Mouse (Mus musculus): ENCODE data around the gene Zfp13. TPM values are rescaled to one million over a fixed set of nuclear protein-coding genes. Genes with fewer than 3 reads are reported as not detected.
"Not testable (repeated sequence)": the region's sequence is repeated elsewhere in the genome, so short reads cannot be mapped to it uniquely, and the experiment has no call there.

Zfp13 gene
- polyA plus RNA-seq, 1 experiment = 3.0 TPM

DNA sequence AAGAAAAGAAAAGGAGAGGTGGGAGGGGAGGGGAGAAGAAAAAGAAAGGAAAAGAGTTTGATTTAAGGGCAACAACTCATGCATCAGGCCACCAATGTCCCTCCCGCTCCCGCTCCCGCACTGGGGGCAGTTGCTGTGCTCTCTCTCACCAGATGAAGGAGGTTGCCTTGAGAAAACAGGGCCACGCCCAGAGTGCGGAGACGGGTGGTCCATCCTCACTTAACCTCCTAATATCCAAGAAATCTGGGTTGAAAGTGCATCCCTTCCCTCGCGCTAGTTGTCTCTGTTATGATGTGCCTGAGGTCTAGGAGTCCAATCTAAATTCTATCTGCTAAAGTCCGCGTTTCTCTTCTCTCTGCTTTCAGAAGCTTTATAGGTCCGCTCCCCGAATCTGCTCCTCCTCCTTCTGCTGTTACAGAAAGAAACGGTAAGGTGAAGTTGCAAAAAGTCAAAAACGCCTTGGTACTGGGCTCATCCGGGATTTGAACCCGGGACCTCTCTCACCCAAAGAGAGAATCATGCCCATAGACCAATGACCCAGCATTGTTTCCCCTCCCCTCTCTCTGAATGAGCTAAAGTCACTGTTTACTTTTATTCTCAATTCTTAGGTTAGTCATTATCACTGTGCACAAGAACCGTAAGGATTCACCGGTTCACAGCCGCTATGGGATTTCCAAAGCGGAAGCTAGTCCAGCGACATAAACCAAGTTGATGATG is 60.8 kb downstream of the Zfp13 start:
- no peak for TF ChIP-seq POLR2A (IDR thresholded peaks at IDR 0.05; ENCODE audit: control insufficient read depth, extremely low read depth, insufficient read depth, low read length, poor library complexity)
- no peak for TF ChIP-seq CTCF (IDR thresholded peaks at IDR 0.05; ENCODE audit: borderline replicate concordance, control insufficient read depth, extremely low read depth, insufficient read depth, low read length, poor library complexity)
- Histone ChIP-seq H3K4me3 (ENCODE audit: control insufficient read depth, insufficient read depth, low read length) (no peak overlapping the region), H3K27ac (ENCODE audit: control insufficient read depth, insufficient read depth, low read length) (no peak overlapping the region), H3K36me3 (ENCODE audit: control insufficient read depth, insufficient read depth, low read length) (no peaks in the 10 kb centered on the region), H3K27me3 (ENCODE audit: control insufficient read depth, insufficient read depth, low read length) (peaks cover 18% of the 10 kb centered on the region), H3K4me1 (replicated peaks; ENCODE audit: control insufficient read depth, insufficient read depth, low read length) (no peaks in the 10 kb centered on the region)
- 23% methylated on average over 21 of the region's 21 CpGs for whole genome bisulfite sequencing
- no peak for DNase-seq

DNA sequence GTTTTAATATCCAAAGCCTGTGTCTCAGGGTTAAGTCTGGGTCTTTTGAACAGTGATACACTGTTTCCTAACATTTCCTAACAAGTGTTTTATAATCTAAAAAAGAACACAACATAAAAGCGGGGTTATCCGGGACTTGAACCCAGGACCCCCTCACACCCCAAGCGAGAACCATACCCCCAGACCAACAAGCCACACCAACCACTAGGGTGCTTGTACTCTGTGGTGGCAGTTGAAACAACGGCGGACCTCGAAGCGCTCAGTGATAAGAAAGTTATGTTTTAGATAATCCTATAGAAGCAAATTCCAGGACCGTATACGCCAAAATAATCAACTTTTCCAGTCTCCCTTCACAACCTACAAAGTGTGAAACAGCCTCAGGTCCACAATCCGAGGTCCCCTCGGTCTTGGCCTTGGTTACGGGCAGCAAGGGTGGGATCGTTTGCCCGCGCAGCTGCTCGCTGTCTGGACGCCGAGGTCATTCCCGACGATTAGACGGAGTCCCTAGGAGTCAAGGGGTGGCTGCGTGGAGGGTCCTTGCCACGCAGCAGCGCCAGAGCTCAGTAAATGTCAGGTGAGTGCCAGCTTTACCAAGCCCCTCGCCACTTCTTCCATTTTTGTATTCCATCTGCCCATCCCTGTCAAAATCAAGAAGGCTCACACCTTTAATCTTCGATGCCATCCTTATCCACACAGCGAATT is 61.6 kb downstream of the Zfp13 start:
- 15% methylated on average over 27 of the region's 27 CpGs for WGBS
- Histone ChIP-seq H3K27me3 (ENCODE audit: control insufficient read depth, insufficient read depth, low read length) (peaks cover 18% of the 10 kb centered on the region), H3K36me3 (ENCODE audit: control insufficient read depth, insufficient read depth, low read length) (no peaks in the 10 kb centered on the region), H3K27ac (ENCODE audit: control insufficient read depth, insufficient read depth, low read length) (no peak overlapping the region), H3K4me1 (replicated peaks; ENCODE audit: control insufficient read depth, insufficient read depth, low read length) (no peaks in the 10 kb centered on the region), H3K4me3 (ENCODE audit: control insufficient read depth, insufficient read depth, low read length) (no peak overlapping the region)
- no peak for DNase-seq
- TF ChIP-seq CTCF (IDR thresholded peaks at IDR 0.05; ENCODE audit: borderline replicate concordance, control insufficient read depth, extremely low read depth, insufficient read depth, low read length, poor library complexity) = no peak
- no peak for TF ChIP-seq POLR2A (IDR thresholded peaks at IDR 0.05; ENCODE audit: control insufficient read depth, extremely low read depth, insufficient read depth, low read length, poor library complexity)

DNA sequence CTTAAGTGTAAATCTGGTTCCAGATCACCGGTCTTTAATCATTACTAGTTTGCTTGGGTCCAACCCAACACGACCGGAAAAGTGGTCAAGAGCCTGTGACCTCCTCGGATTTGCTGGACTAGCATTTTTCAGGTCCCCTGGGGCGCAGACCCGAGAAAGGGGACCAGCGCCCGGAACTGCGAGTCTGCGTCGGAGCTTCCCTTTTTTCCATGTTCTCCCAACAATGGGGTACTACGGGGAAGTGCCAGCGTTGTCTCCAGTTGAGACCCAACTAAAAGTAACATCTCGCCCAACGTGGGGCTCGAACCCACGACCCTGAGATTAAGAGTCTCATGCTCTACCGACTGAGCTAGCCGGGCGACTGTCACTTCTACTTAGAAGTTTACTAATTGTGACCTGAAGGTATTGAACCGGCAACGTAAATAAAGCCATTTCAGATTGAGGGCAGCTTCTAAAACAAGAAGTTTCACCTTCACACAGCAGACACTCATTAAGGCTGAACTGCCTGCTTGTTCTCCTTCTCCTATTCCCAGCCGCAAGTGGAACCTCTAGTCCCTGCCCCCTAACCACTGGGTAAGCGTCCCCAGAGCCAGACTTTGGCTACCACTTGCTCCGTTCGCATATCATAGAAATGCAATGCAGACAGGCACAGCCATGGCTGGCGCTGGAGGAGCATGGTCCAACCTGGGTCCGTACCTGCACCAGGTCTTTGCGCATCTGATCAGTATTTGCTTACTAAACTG is 64.1 kb downstream of the Zfp13 start:
- H3K27ac ChIP-seq (ENCODE audit: control insufficient read depth, insufficient read depth, low read length); DNase-seq; H3K36me3 ChIP-seq (ENCODE audit: control insufficient read depth, insufficient read depth, low read length); H3K4me1 ChIP-seq (replicated peaks; ENCODE audit: control insufficient read depth, insufficient read depth, low read length); H3K4me3 ChIP-seq (ENCODE audit: control insufficient read depth, insufficient read depth, low read length): not testable (repeated sequence)
- WGBS = 4% methylated on average over 17 of the region's 29 CpGs
- H3K27me3 ChIP-seq (ENCODE audit: control insufficient read depth, insufficient read depth, low read length) = peaks cover 18% of the 10 kb centered on the region

DNA sequence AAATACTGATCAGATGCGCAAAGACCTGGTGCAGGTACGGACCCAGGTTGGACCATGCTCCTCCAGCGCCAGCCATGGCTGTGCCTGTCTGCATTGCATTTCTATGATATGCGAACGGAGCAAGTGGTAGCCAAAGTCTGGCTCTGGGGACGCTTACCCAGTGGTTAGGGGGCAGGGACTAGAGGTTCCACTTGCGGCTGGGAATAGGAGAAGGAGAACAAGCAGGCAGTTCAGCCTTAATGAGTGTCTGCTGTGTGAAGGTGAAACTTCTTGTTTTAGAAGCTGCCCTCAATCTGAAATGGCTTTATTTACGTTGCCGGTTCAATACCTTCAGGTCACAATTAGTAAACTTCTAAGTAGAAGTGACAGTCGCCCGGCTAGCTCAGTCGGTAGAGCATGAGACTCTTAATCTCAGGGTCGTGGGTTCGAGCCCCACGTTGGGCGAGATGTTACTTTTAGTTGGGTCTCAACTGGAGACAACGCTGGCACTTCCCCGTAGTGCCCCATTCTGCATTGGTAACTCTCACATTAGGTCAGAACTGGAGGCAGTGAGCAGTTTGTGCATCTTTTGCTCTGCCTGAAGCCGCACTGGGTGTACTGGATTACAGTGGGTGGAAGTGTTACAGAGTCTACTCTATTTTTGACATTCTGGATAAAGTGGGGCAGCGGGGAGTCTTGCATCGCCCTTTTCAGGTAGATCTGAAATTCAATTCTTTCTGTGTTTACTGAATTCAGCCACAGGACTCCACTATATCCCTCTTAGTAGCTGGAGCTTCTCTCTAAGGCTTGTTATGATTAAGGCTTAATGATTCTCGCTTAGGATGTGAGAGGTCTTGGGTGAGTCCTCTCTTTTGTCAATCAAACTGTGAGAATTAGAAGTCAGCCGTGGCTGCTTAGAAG is 65.4 kb downstream of the Zfp13 start:
- 21% methylated on average over 11 of the region's 23 CpGs for WGBS
- not testable (repeated sequence) for H3K4me1 ChIP-seq (replicated peaks; ENCODE audit: control insufficient read depth, insufficient read depth, low read length); H3K27ac ChIP-seq (ENCODE audit: control insufficient read depth, insufficient read depth, low read length); DNase-seq; H3K36me3 ChIP-seq (ENCODE audit: control insufficient read depth, insufficient read depth, low read length); H3K4me3 ChIP-seq (ENCODE audit: control insufficient read depth, insufficient read depth, low read length)
- peaks cover 13% of the 10 kb centered on the region for H3K27me3 ChIP-seq (ENCODE audit: control insufficient read depth, insufficient read depth, low read length)

DNA sequence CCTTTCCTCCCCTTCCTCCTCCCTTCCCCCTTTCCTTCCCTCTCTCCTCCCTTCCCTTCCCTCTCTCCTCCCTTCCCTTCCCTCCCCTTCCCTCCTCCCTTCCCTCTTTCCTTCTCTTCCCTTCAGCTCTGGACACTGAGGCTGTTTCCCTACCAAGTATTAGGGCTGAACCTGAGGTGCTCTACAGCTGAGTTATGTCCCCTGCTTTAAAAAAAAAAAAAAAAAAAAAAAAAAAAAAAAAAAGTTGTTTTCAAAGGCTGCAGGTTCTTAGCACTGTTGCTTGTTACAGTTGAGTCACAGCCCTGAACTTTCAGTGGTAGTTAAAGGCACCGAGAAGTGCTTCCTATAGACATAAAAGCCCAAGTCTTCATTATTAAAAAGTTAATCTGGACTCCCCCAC is 67.9 kb downstream of the Zfp13 start:
- H3K27ac ChIP-seq (ENCODE audit: control insufficient read depth, insufficient read depth, low read length); DNase-seq; H3K4me3 ChIP-seq (ENCODE audit: control insufficient read depth, insufficient read depth, low read length); H3K27me3 ChIP-seq (ENCODE audit: control insufficient read depth, insufficient read depth, low read length); H3K36me3 ChIP-seq (ENCODE audit: control insufficient read depth, insufficient read depth, low read length); H3K4me1 ChIP-seq (replicated peaks; ENCODE audit: control insufficient read depth, insufficient read depth, low read length): not testable (repeated sequence)
- WGBS = 25% methylated on average over 1 of the region's 1 CpGs

Other genes with a start within 250 kb of the Zfp13 start
- not detected in 2 replicates for gene Vmn2r116, start 214.9 kb downstream of the Zfp13 start, polyA plus RNA-seq (2012; rRNA removed)
- not detected in 2 replicates for gene Vmn2r117, start 119.8 kb downstream of the Zfp13 start, polyA plus RNA-seq (2012; rRNA removed)
- 23.5 and 24.4 TPM in 2 replicates for gene Zfp213, start 35.2 kb downstream of the Zfp13 start, polyA plus RNA-seq (2012; rRNA removed)
- 0.18 and 0.20 TPM in 2 replicates for gene Zscan10, start 1.4 kb upstream of the Zfp13 start, polyA plus RNA-seq (2012; rRNA removed)
- 7.2 and 7.4 TPM in 2 replicates for gene Mmp25, start 45.8 kb upstream of the Zfp13 start, polyA plus RNA-seq (2012; rRNA removed)
- gene Bicdl2, start 61.0 kb upstream of the Zfp13 start, polyA plus RNA-seq (2012; rRNA removed) = 0.43 and 0.49 TPM in 2 replicates
- gene Hcfc1r1, start 74.1 kb upstream of the Zfp13 start, polyA plus RNA-seq (2012; rRNA removed) = 143 and 192 TPM in 2 replicates
- gene Thoc6, start 74.4 kb upstream of the Zfp13 start, polyA plus RNA-seq (2012; rRNA removed) = 78.3 and 84.5 TPM in 2 replicates
- gene Tnfrsf12a, start 78.0 kb upstream of the Zfp13 start, polyA plus RNA-seq (2012; rRNA removed) = 10.2 and 11.4 TPM in 2 replicates
- 0.47 and 0.51 TPM in 2 replicates for gene Cldn6, start 79.8 kb upstream of the Zfp13 start, polyA plus RNA-seq (2012; rRNA removed)
- gene Cldn9, start 84.5 kb upstream of the Zfp13 start, polyA plus RNA-seq (2012; rRNA removed) = 1.1 and 1.9 TPM in 2 replicates
- gene 1520401A03Rik, start 123.3 kb upstream of the Zfp13 start, polyA plus RNA-seq (2012; rRNA removed) = 0.19 and 0.27 TPM in 2 replicates
- gene Pkmyt1, start 126.8 kb upstream of the Zfp13 start, polyA plus RNA-seq (2012; rRNA removed) = 145 and 182 TPM in 2 replicates
- 12.4 and 13.2 TPM in 2 replicates for gene Paqr4, start 141.4 kb upstream of the Zfp13 start, polyA plus RNA-seq (2012; rRNA removed)
- 2.8 and 3.8 TPM in 2 replicates for gene Kremen2, start 146.3 kb upstream of the Zfp13 start, polyA plus RNA-seq (2012; rRNA removed)
- gene Flywch1, start 172.1 kb upstream of the Zfp13 start, polyA plus RNA-seq (2012; rRNA removed) = 32.0 and 33.6 TPM in 2 replicates
- gene Flywch2, start 186.6 kb upstream of the Zfp13 start, polyA plus RNA-seq (2012; rRNA removed) = 2.3 and 4.0 TPM in 2 replicates
- 874 and 1,056 TPM in 2 replicates for gene Srrm2, start 191.0 kb upstream of the Zfp13 start, polyA plus RNA-seq (2012; rRNA removed)
- 639 and 815 TPM in 2 replicates for gene Elob, start 229.6 kb upstream of the Zfp13 start, polyA plus RNA-seq (2012; rRNA removed)
- gene Prss33, start 236.6 kb upstream of the Zfp13 start, polyA plus RNA-seq (2012; rRNA removed) = 1.6 and 2.8 TPM in 2 replicates
- gene Prss32, start 244.4 kb upstream of the Zfp13 start, polyA plus RNA-seq (2012; rRNA removed) = 0.51 and 0.65 TPM in 2 replicates
- gene Prss41, start 244.7 kb upstream of the Zfp13 start, polyA plus RNA-seq (2012; rRNA removed) = 0.34 and 0.59 TPM in 2 replicates